Mouse (Mus musculus): Measurements from ENCODE around the gene Gm10577.

Gm10577 gene

DNA sequence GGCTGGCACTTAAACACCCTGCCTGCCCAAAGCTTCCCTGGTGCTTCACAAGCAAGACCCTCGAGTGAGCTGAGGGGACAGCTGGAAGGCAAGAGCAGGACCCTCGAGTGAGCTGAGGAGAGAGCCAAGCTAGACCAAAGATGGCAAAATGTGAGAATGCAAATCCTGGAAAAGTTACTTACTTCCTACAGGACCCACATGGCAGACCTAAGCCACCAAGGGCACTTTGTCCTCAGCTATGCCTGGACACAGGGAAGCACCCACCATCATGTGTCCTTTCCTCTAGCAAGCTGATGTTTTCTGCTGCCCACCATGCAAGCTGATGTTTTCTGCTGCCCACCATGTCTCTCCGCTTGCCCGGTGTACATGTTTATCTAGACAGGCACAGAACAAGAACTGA, at the start of gene Gm10577:
Gene Gm10577 (minus strand): TSS at position 101 of the 400 bp plus-strand sequence.
- no peak for DNase-seq

GRCm38 (mm10) chr4:101069154-101069971, 48.9 kb upstream of the Gm10577 start:
- DNase-seq, result peak; percentile 5

- DNase-seq, result peak; percentile 17
Observed at GRCm38 (mm10) chr4:101068786-101069153, 48.3 kb upstream of the Gm10577 start, which contains the start of gene Raver2. Gene Raver2 (plus strand): TSS chr4:101068983.

- no peak for DNase-seq
Observed at GRCm38 (mm10) chr4:101066401-101066800, 45.9 kb upstream of the Gm10577 start.

DNA sequence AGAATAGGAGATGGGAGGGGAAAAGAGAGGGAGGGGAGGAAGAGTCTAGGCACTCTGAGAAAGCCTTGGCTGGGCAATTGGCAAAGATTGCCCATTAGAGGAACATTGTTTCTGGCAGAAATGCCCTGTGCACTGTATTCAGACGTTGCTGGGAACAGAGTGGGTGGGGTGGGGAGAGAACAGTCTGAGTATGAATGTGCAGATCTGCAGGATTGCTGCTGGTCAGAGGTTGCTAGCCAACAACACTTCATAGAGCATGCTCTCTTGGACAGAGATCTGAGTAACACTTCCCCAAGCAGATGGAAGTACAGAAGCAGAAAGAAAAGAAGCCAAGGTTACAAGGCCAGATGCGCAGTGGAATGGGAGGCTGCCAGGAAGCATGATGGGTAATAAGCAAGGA, 41.6 kb upstream of the Gm10577 start:
- DNase-seq, result no peak

GRCm38 (mm10) chr4:101046576-101046975, 26.1 kb upstream of the Gm10577 start:
- DNase-seq, result no peak

- no peak for DNase-seq
Observed at GRCm38 (mm10) chr4:101044149-101044548, 23.7 kb upstream of the Gm10577 start.

- no peak for DNase-seq
Observed at GRCm38 (mm10) chr4:101043691-101044090, 23.2 kb upstream of the Gm10577 start.

GRCm38 (mm10) chr4:101037156-101037555, 16.7 kb upstream of the Gm10577 start:
- DNase-seq, result no peak

DNA sequence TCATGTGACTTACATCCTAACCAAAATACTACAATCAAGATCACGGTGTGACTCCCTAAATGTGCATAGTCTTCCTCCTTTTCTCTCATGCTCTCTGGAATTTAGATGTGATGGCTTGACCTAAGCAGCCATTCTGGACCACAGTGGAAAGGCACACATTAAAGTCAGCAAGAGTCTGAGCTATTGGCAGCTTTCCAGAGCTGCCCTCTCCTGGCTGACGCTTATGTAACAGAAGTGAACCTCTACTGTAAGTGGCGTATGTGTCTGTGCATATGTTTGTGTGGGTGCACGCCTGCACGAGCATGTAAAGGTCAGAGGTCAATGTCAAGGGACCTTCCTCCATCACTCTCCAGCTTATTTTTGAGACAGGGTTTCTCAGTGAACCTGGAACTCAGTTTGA, 14.6 kb upstream of the Gm10577 start:
- DNase-seq, result peak; percentile 4

GRCm38 (mm10) chr4:101033047-101033446, 12.6 kb upstream of the Gm10577 start:
- DNase-seq, result no peak

DNA sequence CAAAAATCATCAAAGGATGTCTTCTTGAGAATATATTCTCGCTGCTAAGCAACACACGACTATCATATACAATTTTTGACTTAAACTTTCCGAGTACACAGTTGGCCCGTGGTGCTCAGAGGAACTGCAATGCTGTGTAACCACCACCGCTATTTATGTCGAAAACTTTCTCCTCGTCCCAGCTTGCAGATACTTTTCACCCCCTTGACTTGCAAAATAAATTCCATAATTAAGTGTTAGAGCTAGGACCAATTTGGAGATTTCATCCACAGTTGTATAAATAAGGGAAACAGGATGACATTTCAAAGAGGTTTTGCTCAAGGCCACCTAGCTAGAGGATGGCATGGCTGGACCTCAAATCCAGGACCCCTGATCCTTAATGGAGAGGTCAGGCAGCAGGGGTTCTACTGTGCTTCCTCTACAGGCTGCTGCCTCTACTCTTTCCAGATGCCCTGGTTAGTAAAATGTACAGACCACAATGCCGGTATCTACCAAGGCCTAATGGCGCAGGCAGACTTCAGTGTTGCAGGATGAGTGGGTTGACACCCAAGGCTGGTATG, 7.4 kb upstream of the Gm10577 start:
- DNase-seq, result no peak

GRCm38 (mm10) chr4:101026995-101027394, 6.5 kb upstream of the Gm10577 start:
- DNase-seq, result no peak

DNA sequence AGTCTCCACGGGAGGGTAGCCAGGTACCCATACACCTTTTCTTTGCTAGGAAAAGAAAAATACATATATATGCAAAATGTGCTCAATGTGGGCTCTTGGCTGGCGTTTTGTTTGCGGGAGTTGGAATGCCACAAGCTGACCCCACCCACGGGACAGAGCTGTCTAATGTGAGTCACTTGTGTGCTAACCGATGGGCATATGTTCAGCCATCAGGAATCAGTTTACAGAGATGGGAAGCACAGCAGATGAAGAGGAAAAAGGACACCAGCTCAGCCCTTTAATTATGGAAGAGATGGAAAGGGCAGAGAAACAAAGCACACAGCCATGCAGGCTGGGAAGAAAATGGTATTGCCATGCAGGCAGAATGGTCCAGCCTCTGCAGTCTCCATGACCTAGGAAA, 6.1 kb upstream of the Gm10577 start:
- DNase-seq, result no peak

- DNase-seq, result no peak
Observed at GRCm38 (mm10) chr4:101017806-101018205, 2.7 kb downstream of the Gm10577 start.

GRCm38 (mm10) chr4:101009092-101009491, 11.4 kb downstream of the Gm10577 start:
- no peak for DNase-seq

- no peak for DNase-seq
Observed at GRCm38 (mm10) chr4:101008362-101008769, 12.1 kb downstream of the Gm10577 start.

DNA sequence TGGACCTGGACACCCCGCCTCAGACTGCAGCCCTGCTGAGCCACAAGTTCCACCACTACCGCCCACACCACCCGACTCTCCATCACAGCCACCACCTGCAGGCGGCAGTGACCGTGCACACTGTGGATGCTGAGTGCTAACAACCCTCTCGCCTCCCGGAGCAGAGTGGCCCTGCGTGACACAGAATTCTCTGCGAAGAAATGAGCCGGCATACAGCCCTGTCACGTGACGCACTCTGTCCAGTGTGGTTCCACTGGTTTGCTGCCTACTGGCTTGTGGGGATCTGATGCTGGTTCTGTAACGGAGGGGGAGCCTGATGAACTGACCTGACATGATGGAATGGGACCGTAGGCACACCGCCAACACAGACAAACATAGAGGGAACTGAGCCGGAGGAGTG, 17.5 kb downstream of the Gm10577 start:
- no peak for DNase-seq

GRCm38 (mm10) chr4:101001073-101001472, 19.4 kb downstream of the Gm10577 start:
- DNase-seq, result no peak

- no peak for DNase-seq
Observed at GRCm38 (mm10) chr4:101000622-101001021, 19.9 kb downstream of the Gm10577 start.

- no peak for DNase-seq
Observed at GRCm38 (mm10) chr4:100998906-100999305, 21.6 kb downstream of the Gm10577 start.

- no peak for DNase-seq
Observed at GRCm38 (mm10) chr4:100998145-100998544, 22.4 kb downstream of the Gm10577 start.

GRCm38 (mm10) chr4:100996060-100996651, 24.3 kb downstream of the Gm10577 start:
- DNase-seq, result no peak

- DNase-seq, result no peak
Observed at GRCm38 (mm10) chr4:100995617-100996016, 24.9 kb downstream of the Gm10577 start.

Measured in kidney, adult 11 months (tissue).